Mouse (Mus musculus) forebrain, embryonic 11.5 days (tissue): Measurements from ENCODE around the gene Qrich1. TPM values are rescaled to one million over a fixed set of nuclear protein-coding genes. Genes with fewer than 3 reads are reported as not detected.

Source experiments
- ATAC-seq: fragments of 200-750 bp; cut with Nextera tagmentation; replicated peaks from 2 replicates; pipeline ENCODE4 v1.8.0; 2017; ENCODE audit warnings: moderate TSS enrichment; ENCODE audit not compliant: low FRiP score
- DNase-seq: peaks from one replicate; pipeline ENCODE4 v3.0.0-alpha.2; 2017; ENCODE audit warnings: low spot score
- H3K27ac ChIP-seq: fragments of 300-500 bp; sonication (generic); 2 replicates; pipeline ENCODE4 v1.5.1; 2014; ENCODE audit warnings: low read depth, low read length
- H3K27me3 ChIP-seq: fragments of 300-500 bp; sonication (generic); 2 replicates; pipeline ENCODE4 v1.6.1; 2014; ENCODE audit warnings: mild to moderate bottlenecking, low read length, mixed read lengths; ENCODE audit not compliant: control insufficient read depth, insufficient read depth
- H3K36me3 ChIP-seq: fragments of 300-500 bp; sonication (generic); 2 replicates; pipeline ENCODE4 v1.6.1; 2014; ENCODE audit warnings: mild to moderate bottlenecking, low read length, moderate library complexity, mixed read lengths; ENCODE audit not compliant: control insufficient read depth, insufficient read depth
- H3K4me1 ChIP-seq: fragments of 300-500 bp; sonication (generic); replicated peaks from 2 replicates; pipeline ENCODE4 v1.6.1; 2014; ENCODE audit warnings: low read length, mixed read lengths; ENCODE audit not compliant: control insufficient read depth, insufficient read depth
- H3K4me2 ChIP-seq: fragments of 300-500 bp; sonication (generic); 2 replicates; pipeline ENCODE4 v1.6.1; 2014; ENCODE audit warnings: low read depth, mild to moderate bottlenecking, low read length, moderate library complexity, mixed read lengths; ENCODE audit not compliant: severe bottlenecking
- H3K4me3 ChIP-seq: fragments of 300-500 bp; sonication (generic); 2 replicates; pipeline ENCODE4 v1.5.1; 2014; ENCODE audit warnings: low read depth, low read length
- H3K9ac ChIP-seq: fragments of 300-500 bp; sonication (generic); 2 replicates; pipeline ENCODE4 v1.6.1; 2014; ENCODE audit warnings: low read length
- H3K9me3 ChIP-seq: fragments of 300-500 bp; sonication (generic); 2 replicates; pipeline ENCODE4 v1.6.1; 2016; ENCODE audit warnings: low read length, mixed read lengths; ENCODE audit not compliant: control insufficient read depth
- WGBS: fragments of 180-500 bp; shearing (Covaris S2); extraction: QIAGEN DNeasy Blood & Tissue Kit; methylation state at CpG from one replicate; pipeline ENCODE4 v1.1.7; 2014; 5-methylcytosine and 5-hydroxymethylcytosine counted together
- polyA plus RNA-seq: library from polyadenylated mRNA; unstranded; fragments of >200 nt; fragmentation: Nextera tagmentation; extraction: Ambion mirVana; gene quantifications from 2 replicates; pipeline ENCODE4 v1.2.1, GENCODE M21; 2014

Gene Qrich1
- polyA plus RNA-seq, 1 experiment from 2014 or later: 174 TPM

GRCm38 (mm10) chr9:108490559-108491285 is 25.9 kb upstream of the Qrich1 start, which contains the start of gene Usp19:
TSS of gene Usp19 (plus strand) at chr9:108490602.
- no peaks in the 10 kb centered on the region for H3K27me3 ChIP-seq
- H3K4me3 ChIP-seq: peak within 1 kb of the TSS; percentile 96
- DNase-seq: peak; percentile 96
- peak within 1 kb of the TSS; percentile 91 for H3K9ac ChIP-seq
- peaks cover 21% of the 10 kb centered on the region for H3K36me3 ChIP-seq
- ATAC-seq: peak; percentile 93
- H3K4me2 ChIP-seq: peak within 1 kb of the TSS; percentile 85
- no peaks in the 10 kb centered on the region for H3K9me3 ChIP-seq
- H3K27ac ChIP-seq: peak within 1 kb of the TSS; percentile 91
- H3K4me1 ChIP-seq: peaks cover 14% of the 10 kb centered on the region
- WGBS: under 1% methylated on average over 69 of the region's 69 CpGs

- 17% methylated on average over 12 of the region's 12 CpGs for WGBS
- Histone ChIP-seq H3K27ac (peak overlapping the region; percentile 91), H3K27me3 (no peaks in the 10 kb centered on the region), H3K4me2 (peak overlapping the region; percentile 85), H3K9me3 (no peaks in the 10 kb centered on the region), H3K4me3 (peak overlapping the region; percentile 96), H3K9ac (peak overlapping the region; percentile 91), H3K36me3 (peaks cover 21% of the 10 kb centered on the region), H3K4me1 (peaks cover 14% of the 10 kb centered on the region)
- DNase-seq (no peak), ATAC-seq (no peak)
Measured at GRCm38 (mm10) chr9:108491286-108491580, 25.4 kb upstream of the Qrich1 start.

- no peaks in the 10 kb centered on the region for H3K27me3 ChIP-seq
- peak overlapping the region; percentile 91 for H3K9ac ChIP-seq
- 90% methylated on average over 16 of the region's 16 CpGs for WGBS
- peak overlapping the region; percentile 96; the same call in 1 of the 2 replicates for H3K4me3 ChIP-seq
- ATAC-seq (no peak), DNase-seq (no peak)
- H3K4me2 ChIP-seq: peak overlapping the region; percentile 85
- no peaks in the 10 kb centered on the region for H3K9me3 ChIP-seq
- H3K27ac ChIP-seq: no peak overlapping the region
- H3K36me3 ChIP-seq: peaks cover 28% of the 10 kb centered on the region
- H3K4me1 ChIP-seq: peaks cover 14% of the 10 kb centered on the region
Measured at GRCm38 (mm10) chr9:108492043-108492750, 24.4 kb upstream of the Qrich1 start.

- DNase-seq (no peak), ATAC-seq (no peak)
- no peak overlapping the region for H3K27ac ChIP-seq
- H3K36me3 ChIP-seq: peaks cover 35% of the 10 kb centered on the region
- no peaks in the 10 kb centered on the region for H3K27me3 ChIP-seq
- H3K4me1 ChIP-seq: peaks cover 14% of the 10 kb centered on the region
- no peak overlapping the region for H3K4me3 ChIP-seq
- no peaks in the 10 kb centered on the region for H3K9me3 ChIP-seq
- no peak overlapping the region for H3K4me2 ChIP-seq
- WGBS: 96% methylated on average over 8 of the region's 8 CpGs
- no peak overlapping the region for H3K9ac ChIP-seq
Measured at GRCm38 (mm10) chr9:108493246-108493645, 23.4 kb upstream of the Qrich1 start.

- no peak overlapping the region for H3K9ac ChIP-seq
- ATAC-seq: no peak
Measured at GRCm38 (mm10) chr9:108494146-108494825, 22.3 kb upstream of the Qrich1 start.

GRCm38 (mm10) chr9:108494905-108495304 is 21.7 kb upstream of the Qrich1 start:
- Histone ChIP-seq H3K27me3 (no peaks in the 10 kb centered on the region), H3K36me3 (peaks cover 45% of the 10 kb centered on the region), H3K9me3 (no peaks in the 10 kb centered on the region), H3K27ac (no peak overlapping the region), H3K9ac (no peak overlapping the region), H3K4me2 (no peak overlapping the region), H3K4me1 (peaks cover 11% of the 10 kb centered on the region), H3K4me3 (no peak overlapping the region)
- no peak for ATAC-seq
- 88% methylated on average over 10 of the region's 10 CpGs for WGBS
- no peak for DNase-seq

More at GRCm38 (mm10) chr9:108494146-108494825, 22.3 kb upstream of the Qrich1 start:
- no peak for DNase-seq
- H3K36me3 ChIP-seq: peaks cover 41% of the 10 kb centered on the region
- no peaks in the 10 kb centered on the region for H3K27me3 ChIP-seq
- H3K4me1 ChIP-seq: peaks cover 14% of the 10 kb centered on the region
- no peak overlapping the region for H3K4me2 ChIP-seq
- no peak overlapping the region for H3K27ac ChIP-seq
- H3K4me3 ChIP-seq: no peak overlapping the region
- 95% methylated on average over 19 of the region's 19 CpGs for WGBS
- no peaks in the 10 kb centered on the region for H3K9me3 ChIP-seq

- Histone ChIP-seq H3K4me1 (no peaks in the 10 kb centered on the region), H3K4me2 (no peak overlapping the region), H3K9ac (no peak overlapping the region), H3K4me3 (no peak overlapping the region), H3K36me3 (peaks cover 42% of the 10 kb centered on the region), H3K27ac (no peak overlapping the region), H3K9me3 (no peaks in the 10 kb centered on the region), H3K27me3 (no peaks in the 10 kb centered on the region)
- no peak for ATAC-seq
- WGBS: 97% methylated on average over 7 of the region's 7 CpGs
- peak; percentile 48 for DNase-seq
Measured at GRCm38 (mm10) chr9:108499231-108499630, 17.4 kb upstream of the Qrich1 start.

- Histone ChIP-seq H3K27ac (no peak overlapping the region), H3K4me2 (no peak overlapping the region)
- 95% methylated on average over 15 of the region's 15 CpGs for WGBS
Measured at GRCm38 (mm10) chr9:108499943-108500342, 16.7 kb upstream of the Qrich1 start.

More at GRCm38 (mm10) chr9:108499943-108500342, 16.7 kb upstream of the Qrich1 start:
- Histone ChIP-seq H3K4me1 (no peaks in the 10 kb centered on the region), H3K36me3 (peaks cover 38% of the 10 kb centered on the region), H3K9me3 (no peaks in the 10 kb centered on the region), H3K4me3 (no peak overlapping the region), H3K9ac (no peak overlapping the region), H3K27me3 (no peaks in the 10 kb centered on the region)
- ATAC-seq (no peak), DNase-seq (peak; percentile 35)
